Mouse (Mus musculus) frontal cortex, postnatal 10 days (tissue): Measurements from ENCODE around the gene Sidt1.
"Not testable (repeated sequence)": the region's sequence is repeated elsewhere in the genome, so short reads cannot be mapped to it uniquely, and the experiment has no call there.

Experiments used
- DNase-seq, 2 experiments: peaks; one replicate each; pipeline ENCODE4 v3.0.0; 2022; ENCODE audit warnings: low spot score in 2 of 2, mixed read lengths in 1 of 2

Sidt1 gene

DNA sequence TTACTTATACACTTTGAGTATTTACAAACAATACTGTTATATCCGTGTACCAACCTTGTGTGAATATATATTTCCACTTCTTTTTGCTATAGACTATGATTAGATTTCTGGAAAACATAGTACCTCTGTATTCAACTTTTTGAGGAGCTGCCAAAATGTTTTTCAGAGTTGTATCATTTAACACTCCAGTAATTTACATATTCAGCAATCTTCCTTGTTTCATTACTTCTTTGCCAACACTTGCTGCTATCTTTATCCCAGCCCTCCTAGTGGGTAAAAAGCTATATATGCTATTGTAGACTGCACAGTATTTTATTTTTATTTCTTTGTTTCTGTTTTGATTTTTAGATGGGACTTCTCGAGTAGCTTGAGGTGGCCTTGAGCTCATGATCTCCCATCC is 29.2 kb downstream of the Sidt1 start:
- DNase-seq, result no peak

GRCm38 (mm10) chr16:44302126-44302892 is 30.7 kb downstream of the Sidt1 start:
- DNase-seq, result no peak

GRCm38 (mm10) chr16:44299438-44300093 is 33.4 kb downstream of the Sidt1 start:
- no peak for DNase-seq

GRCm38 (mm10) chr16:44293960-44294359 is 39.0 kb downstream of the Sidt1 start:
- no peak for DNase-seq

DNA sequence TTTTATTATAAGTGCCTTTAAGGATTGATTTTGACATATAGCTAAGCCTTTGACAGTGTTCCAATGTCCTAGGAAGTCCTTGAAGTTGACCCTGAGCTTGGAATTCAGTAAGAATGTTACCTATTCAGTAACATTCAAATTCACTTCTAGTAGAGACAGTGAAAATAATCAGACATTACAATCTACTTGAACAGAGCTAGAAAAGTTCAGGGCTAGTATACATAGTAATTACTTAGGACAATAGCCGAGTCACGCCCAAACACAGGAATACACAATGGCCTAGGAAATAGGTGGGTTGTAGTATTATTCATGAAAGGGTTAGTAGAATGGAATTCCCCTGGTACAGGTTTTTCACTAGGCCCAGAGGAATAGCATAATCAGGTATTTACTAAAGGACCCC is 40.3 kb downstream of the Sidt1 start:
- DNase-seq, result not testable (repeated sequence)

DNA sequence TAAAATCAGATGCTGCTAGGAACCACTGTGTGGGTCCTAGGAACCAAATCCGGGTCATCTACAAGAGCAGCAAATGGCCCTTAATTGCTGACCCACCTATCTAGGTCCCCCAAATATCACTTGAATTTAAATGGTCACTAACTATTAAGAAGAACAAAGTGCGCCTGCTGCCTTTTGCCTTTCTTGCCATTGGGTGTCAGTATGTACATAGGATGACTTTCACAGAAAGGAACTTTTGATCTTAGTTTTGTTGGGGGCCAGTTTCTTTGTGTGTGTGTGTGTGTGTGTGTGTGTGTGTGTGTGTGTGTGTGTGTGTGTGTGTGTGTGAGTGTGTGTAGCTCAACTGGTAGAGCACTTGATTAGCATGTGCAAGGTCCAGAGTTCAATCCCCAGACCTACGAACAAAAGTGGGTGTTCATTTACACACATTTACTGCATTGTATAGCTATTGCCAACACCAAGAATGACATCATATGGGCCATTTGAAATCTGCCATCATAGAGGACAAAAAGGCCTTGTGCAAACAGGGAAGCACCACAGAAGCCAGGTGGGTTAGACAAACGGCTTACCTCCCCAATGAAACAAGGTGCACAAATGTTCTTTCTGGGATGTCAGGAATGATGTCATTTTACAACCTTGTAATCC is 43.9 kb downstream of the Sidt1 start:
- no peak for DNase-seq

GRCm38 (mm10) chr16:44287356-44287950 is 45.5 kb downstream of the Sidt1 start:
- DNase-seq, result no peak

DNA sequence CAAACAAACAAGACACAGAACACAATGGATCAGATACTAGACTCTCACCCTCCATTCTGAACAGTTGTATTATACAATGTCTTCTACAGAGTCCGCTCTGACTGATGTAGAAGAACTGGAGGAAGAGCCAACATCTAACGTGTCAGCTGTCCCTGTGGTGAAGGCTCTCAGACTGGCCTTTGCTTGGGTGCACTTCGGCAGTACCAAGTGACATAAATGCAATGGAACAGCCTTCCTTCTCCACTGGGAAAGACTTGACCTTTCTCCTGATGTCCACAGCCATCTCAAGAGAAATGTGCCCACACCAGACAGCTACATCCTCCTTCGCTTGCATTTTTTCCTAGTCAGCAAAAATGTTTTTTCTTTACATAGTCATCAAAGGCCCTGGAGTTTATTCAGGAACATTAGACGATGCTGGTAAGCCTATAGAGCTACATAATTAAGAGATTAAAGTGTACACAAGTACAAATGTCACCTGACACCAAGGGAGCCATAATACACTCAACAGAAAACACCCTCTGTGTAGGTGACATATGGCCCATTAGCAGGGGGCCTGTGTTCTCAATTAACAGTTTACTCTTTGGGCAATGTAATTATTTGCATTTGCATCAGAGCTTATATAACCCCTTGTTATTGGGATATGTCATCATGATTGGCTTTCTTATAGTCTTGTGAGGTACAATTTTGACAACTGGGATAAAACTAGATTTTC is 50.2 kb downstream of the Sidt1 start:
- no peak for DNase-seq

- DNase-seq, result no peak
Measured at GRCm38 (mm10) chr16:44282036-44282435, 51.0 kb downstream of the Sidt1 start.

GRCm38 (mm10) chr16:44280806-44281205 is 52.2 kb downstream of the Sidt1 start:
- no peak for DNase-seq

- no peak for DNase-seq
Measured at GRCm38 (mm10) chr16:44277212-44277611, 55.8 kb downstream of the Sidt1 start.

- no peak for DNase-seq
Measured at GRCm38 (mm10) chr16:44271371-44272038, 61.5 kb downstream of the Sidt1 start.

- DNase-seq, result no peak
Measured at GRCm38 (mm10) chr16:44270606-44271005, 62.4 kb downstream of the Sidt1 start.

- DNase-seq, result no peak
Measured at GRCm38 (mm10) chr16:44269578-44269977, 63.4 kb downstream of the Sidt1 start.

DNA sequence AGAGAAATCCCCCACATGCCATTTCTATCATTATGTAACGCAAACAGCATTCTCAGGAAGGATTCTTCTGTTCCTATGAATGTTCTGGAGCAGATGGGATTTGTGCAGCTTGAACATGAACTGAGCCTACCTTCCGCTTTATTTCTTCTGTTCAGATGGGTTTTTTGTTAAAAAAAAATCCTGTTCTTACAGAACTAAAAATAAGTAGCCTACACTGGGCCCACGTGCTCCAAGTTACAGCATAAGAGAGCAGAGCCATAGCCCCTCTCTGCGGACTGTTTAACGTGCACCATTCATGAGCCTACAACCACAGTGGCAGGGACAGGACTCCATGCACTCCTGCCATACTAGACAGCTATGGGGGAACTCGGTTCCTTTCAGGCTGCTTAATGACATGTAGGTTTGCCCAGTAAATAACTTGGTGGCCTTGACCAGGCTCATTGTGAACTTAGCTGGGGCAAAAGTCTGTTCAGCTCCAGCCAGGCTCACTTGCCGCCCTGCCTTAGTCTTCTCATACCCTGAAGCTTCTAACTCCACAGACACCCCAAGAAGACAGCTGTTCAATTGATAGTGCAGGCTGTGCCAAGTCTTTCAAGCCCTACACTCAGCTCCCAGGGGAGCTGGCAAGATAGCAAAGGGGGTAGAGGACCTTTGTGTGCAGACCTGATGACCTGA is 64.3 kb downstream of the Sidt1 start:
- peak in 1 of 2 experiments; percentile 22 for DNase-seq

- DNase-seq, result no peak
Measured at GRCm38 (mm10) chr16:44265562-44265961, 67.4 kb downstream of the Sidt1 start.

GRCm38 (mm10) chr16:44264916-44265315 is 68.1 kb downstream of the Sidt1 start:
- DNase-seq, result no peak

DNA sequence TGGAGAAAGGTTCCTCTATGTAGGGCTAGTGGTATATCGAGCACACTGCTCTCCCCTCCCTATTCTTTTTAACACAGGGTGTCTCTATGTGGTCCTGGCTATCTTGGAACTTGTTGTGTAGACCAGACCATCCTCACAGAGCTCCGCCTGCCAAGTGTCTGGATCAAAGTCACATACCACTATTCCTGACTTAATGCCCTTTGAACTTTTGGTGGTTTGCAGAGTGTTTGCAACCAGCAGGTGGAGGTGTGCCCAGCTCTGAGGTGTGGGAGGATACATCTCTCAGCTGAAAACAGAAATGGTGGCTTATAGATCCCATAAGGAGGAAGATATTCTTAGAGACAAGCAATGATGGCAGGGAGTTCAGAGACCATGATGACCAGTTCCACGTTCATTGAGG is 75.5 kb downstream of the Sidt1 start:
- DNase-seq, result no peak

DNA sequence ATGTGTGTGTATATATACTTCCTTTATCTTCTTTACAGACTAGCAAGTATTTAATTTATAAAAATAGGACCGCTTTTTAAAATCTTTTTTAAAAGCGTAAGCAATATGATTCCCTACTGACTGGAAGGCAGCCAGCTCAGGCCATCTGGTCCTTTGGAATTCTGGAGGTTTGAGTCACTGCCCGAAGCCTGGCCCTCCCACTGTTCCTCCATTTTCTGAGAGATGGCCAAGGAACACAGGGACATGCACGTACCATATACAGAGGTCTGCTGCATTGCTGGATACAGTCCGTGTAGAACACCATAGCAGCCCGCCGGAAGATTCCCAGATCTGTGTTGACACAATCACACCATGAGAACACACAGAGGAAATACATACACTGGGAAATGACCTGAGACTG is 78.3 kb downstream of the Sidt1 start:
- DNase-seq, result peak in 1 of 2 experiments; percentile 34

DNA sequence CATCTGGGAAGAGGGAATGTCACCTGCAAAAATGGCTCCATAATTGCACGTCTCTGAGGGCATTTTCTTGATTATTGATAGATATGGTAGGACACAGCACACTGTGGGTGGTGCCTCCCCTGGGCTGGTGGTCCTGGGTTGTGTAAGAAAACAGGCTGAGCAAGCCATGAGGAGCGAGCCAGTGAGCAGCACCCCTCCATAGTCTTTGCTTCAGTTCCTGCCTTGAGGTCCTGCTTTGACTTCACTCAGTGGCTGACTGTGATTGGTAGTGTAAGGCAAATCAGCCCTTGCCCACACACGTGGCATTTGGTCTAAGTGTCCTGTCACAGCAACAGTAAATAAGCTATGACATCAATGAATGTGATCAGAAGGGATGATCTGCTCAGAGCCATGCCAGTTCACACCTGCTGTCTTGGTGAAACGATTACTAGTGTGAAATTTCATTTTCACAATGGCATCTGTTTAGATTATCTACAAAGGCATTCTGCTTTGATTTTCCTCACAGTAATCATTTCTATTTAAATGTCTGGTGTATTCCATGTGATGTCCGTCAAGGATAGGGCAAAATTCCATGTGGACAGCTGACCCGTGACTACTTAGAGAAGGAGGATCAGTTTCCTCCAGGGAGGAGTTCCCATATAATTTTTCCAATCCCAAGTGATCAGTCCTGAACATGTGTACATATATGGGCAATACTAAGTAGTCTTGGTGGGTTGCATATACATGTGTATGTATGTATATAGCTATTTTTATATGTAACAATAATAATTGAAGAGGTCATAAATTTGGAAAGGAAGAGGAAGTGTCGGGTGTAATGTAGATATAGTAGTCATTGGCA is 79.0 kb downstream of the Sidt1 start:
- no peak for DNase-seq
